Mouse (Mus musculus) myocyte (in vitro differentiated cells): ENCODE measurements around the gene Tmem236.

ENCODE experiments used
- CEBPB ChIP-seq: IDR thresholded peaks from 2 replicates; pipeline ENCODE4 v1.6.1; 2011; ENCODE audit warnings: mild to moderate bottlenecking, moderate library complexity; ENCODE audit not compliant: poor library complexity, insufficient read depth, severe bottlenecking
- E2F4 ChIP-seq: IDR thresholded peaks from one replicate; pipeline ENCODE4 v1.6.1; 2011; ENCODE audit warnings: mild to moderate bottlenecking, control low read depth, moderate library complexity; ENCODE audit not compliant: insufficient read depth
- MAX ChIP-seq: IDR thresholded peaks from one replicate; pipeline ENCODE4 v1.6.1; 2011; ENCODE audit warnings: low read depth, mild to moderate bottlenecking, control low read depth
- POLR2A ChIP-seq: IDR thresholded peaks from one replicate; pipeline ENCODE4 v1.6.1; 2011; ENCODE audit warnings: low read depth, mild to moderate bottlenecking, control low read depth, moderate library complexity; ENCODE audit not compliant: insufficient read length
- TCF12 ChIP-seq: IDR thresholded peaks from one replicate; pipeline ENCODE4 v1.6.1; 2011; ENCODE audit warnings: mild to moderate bottlenecking, control low read depth; ENCODE audit not compliant: poor library complexity, insufficient read depth, severe bottlenecking
- USF1 ChIP-seq: IDR thresholded peaks from one replicate; pipeline ENCODE4 v1.6.1; 2011; ENCODE audit warnings: low read depth, mild to moderate bottlenecking, control low read depth, moderate library complexity

DNA sequence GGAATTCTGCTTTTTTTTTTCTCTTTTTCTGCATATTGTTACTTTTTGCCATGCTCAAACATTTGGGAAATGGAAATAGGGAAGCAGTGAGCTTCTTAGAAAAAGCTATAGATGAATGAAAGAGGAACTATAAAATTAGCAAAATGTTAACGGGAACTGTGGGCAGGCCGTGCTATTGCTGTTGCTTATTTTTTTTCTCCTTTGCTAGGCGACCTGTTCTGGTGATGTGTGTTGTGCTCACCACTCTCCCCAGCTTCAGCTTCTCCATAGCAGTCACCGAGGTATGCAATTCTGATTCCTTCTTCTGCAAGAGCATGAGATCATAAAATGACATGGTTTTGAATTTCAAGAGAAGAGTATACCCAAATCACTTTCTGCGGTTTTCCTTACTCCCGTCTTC is 17.7 kb downstream of the Tmem236 start:
- TF ChIP-seq POLR2A (no peak), USF1 (no peak), E2F4 (no peak), MAX (no peak), TCF12 (no peak), CEBPB (no peak)
